Mouse (Mus musculus): ENCODE measurements around the gene Actr5.

DNA sequence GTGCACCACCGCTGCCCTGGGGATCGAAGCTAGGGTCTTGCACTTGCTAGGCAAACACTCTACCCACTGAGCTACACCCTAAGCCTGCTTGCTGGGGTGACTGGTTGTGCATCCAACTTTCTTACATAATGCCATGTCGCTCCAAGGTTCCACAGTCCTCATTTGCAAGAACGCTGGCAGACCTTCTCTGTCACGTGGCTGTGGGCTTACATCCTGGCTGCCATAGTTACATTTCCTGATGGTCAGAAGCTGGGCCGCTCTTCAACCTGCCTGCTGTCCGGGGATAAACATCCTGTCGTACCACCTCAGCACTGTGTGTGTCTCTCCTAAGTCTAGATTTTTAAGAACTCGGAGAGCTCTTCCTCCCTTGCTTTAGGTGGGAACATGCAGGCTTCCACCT, 30.0 kb downstream of the Actr5 start:
- TF ChIP-seq EP300 (IDR thresholded peaks at IDR 0.05; ENCODE audit: low read depth) = no peak
- no peak for TF ChIP-seq CTCF (IDR thresholded peaks at IDR 0.05; ENCODE audit: low read depth)

All from liver, embryonic 14.5 days (tissue).